Mouse (Mus musculus) forebrain, postnatal 0 days (tissue): ENCODE data around the gene Bbox1. TPM values are rescaled to one million over a fixed set of nuclear protein-coding genes. Genes with fewer than 3 reads are reported as not detected.

Experiments used
- ATAC-seq: fragments of 200-750 bp; cut with Nextera tagmentation; 2 replicates; pipeline ENCODE4 v1.8.0; 2017; ENCODE audit warnings: mild to moderate bottlenecking, moderate library complexity
- DNase-seq: peaks from one replicate; pipeline ENCODE4 v3.0.0-alpha.2; 2015
- H3K27ac ChIP-seq: fragments of 300-500 bp; sonication (generic); 2 replicates; pipeline ENCODE4 v1.5.1; 2014; ENCODE audit warnings: low read depth, mild to moderate bottlenecking, antibody characterized with exemption, low read length, moderate library complexity, mixed read lengths
- H3K27me3 ChIP-seq: fragments of 300-500 bp; sonication (generic); 2 replicates; pipeline ENCODE4 v1.6.1; 2014; ENCODE audit warnings: mild to moderate bottlenecking, low read length, mixed read lengths; ENCODE audit not compliant: insufficient read depth
- H3K36me3 ChIP-seq: fragments of 300-500 bp; sonication (generic); 2 replicates; pipeline ENCODE4 v1.6.1; 2014; ENCODE audit warnings: mild to moderate bottlenecking, moderate library complexity; ENCODE audit not compliant: insufficient read depth
- H3K4me1 ChIP-seq: fragments of 300-500 bp; sonication (generic); 2 replicates; pipeline ENCODE4 v1.6.1; 2014; ENCODE audit warnings: antibody characterized with exemption; ENCODE audit not compliant: insufficient read depth
- H3K4me2 ChIP-seq: fragments of 300-500 bp; sonication (generic); 2 replicates; pipeline ENCODE4 v1.6.1; 2014; ENCODE audit warnings: low read depth, mild to moderate bottlenecking, moderate library complexity
- H3K4me3 ChIP-seq: fragments of 300-500 bp; sonication (generic); 2 replicates; pipeline ENCODE4 v1.5.1; 2014; ENCODE audit warnings: low read depth, low read length, mixed read lengths
- H3K9ac ChIP-seq: fragments of 300-500 bp; sonication (generic); 2 replicates; pipeline ENCODE4 v1.6.1; 2014; ENCODE audit warnings: mild to moderate bottlenecking
- H3K9me3 ChIP-seq: fragments of 300-500 bp; sonication (generic); 2 replicates; pipeline ENCODE4 v1.6.1; 2016; ENCODE audit warnings: low read length
- CTCF ChIP-seq: sonication (generic); IDR thresholded peaks from 2 replicates; pipeline ENCODE4 v1.5.1; 2016; ENCODE audit warnings: antibody characterized with exemption, control low read depth, low read depth
- WGBS: fragments of 180-500 bp; shearing (Covaris S2); extraction: QIAGEN DNeasy Blood & Tissue Kit; methylation state at CpG from one replicate; pipeline ENCODE4 v1.1.7; 2014; 5-methylcytosine and 5-hydroxymethylcytosine counted together
- polyA plus RNA-seq: library from polyadenylated mRNA; unstranded; fragments of >200 nt; fragmentation: Nextera tagmentation; extraction: Ambion mirVana; gene quantifications from 2 replicates; pipeline ENCODE4 v1.2.1, GENCODE M21; 2015
- total RNA-seq: library from RNA; depleted of rRNA; stranded (reverse); fragments of >200 nt; gene quantifications from 2 replicates; pipeline ENCODE4 v1.2.3, GENCODE M21; 2014

The Bbox1 gene
- total and polyA plus RNA-seq, 2 experiments from 2014 or later, result 1.3 to 2.2 TPM

- Histone ChIP-seq H3K4me3 (no peak overlapping the region), H3K27me3 (no peaks in the 10 kb centered on the region), H3K4me2 (no peak overlapping the region), H3K4me1 (no peaks in the 10 kb centered on the region), H3K27ac (no peak overlapping the region), H3K9me3 (no peaks in the 10 kb centered on the region), H3K36me3 (no peaks in the 10 kb centered on the region), H3K9ac (no peak overlapping the region)
- DNase-seq (peak; percentile 21), ATAC-seq (peak; percentile 64)
- TF ChIP-seq CTCF, result no peak
- whole genome bisulfite sequencing, result 27% methylated on average over 2 of the region's 2 CpGs
Observed at GRCm38 (mm10) chr2:110274160-110274559, 40.2 kb downstream of the Bbox1 start.

DNA sequence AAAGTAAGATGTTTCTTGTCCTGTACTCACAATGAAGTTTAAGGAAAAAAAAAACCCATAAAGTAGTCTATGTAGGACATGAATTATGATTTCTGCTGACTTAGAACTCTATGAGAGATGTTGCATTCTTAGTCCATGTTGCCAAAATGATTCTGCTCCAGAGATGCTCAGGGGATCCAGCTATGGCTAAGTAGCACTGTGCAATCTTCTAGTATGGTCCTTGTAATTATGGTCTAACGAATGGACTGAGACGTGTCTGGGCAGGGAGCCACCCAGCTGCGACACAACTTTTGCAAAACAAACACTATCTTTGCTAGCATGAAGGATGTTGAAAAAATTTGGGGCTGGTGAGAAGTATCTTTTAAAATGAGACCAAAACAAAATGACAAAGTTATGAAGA is 45.1 kb downstream of the Bbox1 start:
- Histone ChIP-seq H3K9ac (no peak overlapping the region), H3K9me3 (no peaks in the 10 kb centered on the region), H3K27ac (no peak overlapping the region), H3K36me3 (no peaks in the 10 kb centered on the region), H3K27me3 (no peaks in the 10 kb centered on the region), H3K4me1 (no peaks in the 10 kb centered on the region), H3K4me2 (no peak overlapping the region), H3K4me3 (no peak overlapping the region)
- WGBS, result 35% methylated on average over 3 of the region's 3 CpGs
- ATAC-seq, result no peak
- no peak for TF ChIP-seq CTCF
- DNase-seq, result no peak

DNA sequence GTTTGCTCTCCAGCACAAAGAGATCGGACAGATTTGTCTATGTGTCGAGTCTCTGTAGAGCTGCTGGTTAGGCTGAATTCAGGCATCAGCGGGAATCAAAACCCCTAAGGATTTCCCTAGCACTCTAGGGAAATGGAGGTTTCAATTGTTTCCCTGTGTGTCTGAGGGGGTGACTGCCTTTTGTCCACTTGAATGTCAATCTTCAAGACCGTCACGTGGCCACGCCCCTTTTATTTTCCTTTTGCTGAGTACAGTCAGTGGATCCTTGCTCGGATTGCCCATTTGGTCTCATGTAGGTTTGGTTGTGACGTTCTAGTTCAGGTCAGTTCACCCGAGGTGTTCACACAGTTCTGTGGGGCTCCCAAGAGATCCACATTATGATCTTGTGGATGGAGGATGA is 82.1 kb downstream of the Bbox1 start:
- Histone ChIP-seq H3K27ac (no peak overlapping the region), H3K27me3 (no peaks in the 10 kb centered on the region), H3K9ac (no peak overlapping the region), H3K4me1 (no peaks in the 10 kb centered on the region; the same call in 1 of the 2 replicates), H3K9me3 (no peaks in the 10 kb centered on the region), H3K36me3 (no peaks in the 10 kb centered on the region), H3K4me2 (no peak overlapping the region), H3K4me3 (no peak overlapping the region)
- TF ChIP-seq CTCF, result no peak
- ATAC-seq (no peak), DNase-seq (no peak)
- 75% methylated on average over 9 of the region's 9 CpGs for WGBS

DNA sequence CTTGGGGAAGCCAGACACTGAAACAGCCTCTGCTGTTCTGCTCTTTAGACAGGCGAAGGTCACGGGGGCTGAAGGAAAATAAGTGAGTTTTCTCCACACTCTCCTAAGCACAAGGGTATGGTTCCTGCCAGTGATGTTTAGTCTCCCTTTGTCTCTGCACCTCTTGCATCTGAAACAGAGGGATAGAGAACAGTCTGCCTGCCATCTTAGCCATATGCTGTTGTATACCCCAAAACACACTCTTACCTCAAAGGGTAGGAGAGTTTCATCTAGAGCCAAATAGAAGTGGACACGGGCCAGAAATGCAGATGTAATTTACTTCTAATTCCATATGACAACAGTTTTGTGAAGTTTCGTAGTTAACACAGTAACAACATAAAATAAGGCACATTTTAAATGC is 83.6 kb downstream of the Bbox1 start:
- Histone ChIP-seq H3K9ac (no peak overlapping the region), H3K27ac (no peak overlapping the region), H3K4me2 (no peak overlapping the region), H3K9me3 (no peaks in the 10 kb centered on the region), H3K36me3 (no peaks in the 10 kb centered on the region), H3K4me3 (no peak overlapping the region), H3K4me1 (no peaks in the 10 kb centered on the region; the same call in 1 of the 2 replicates), H3K27me3 (no peaks in the 10 kb centered on the region)
- ATAC-seq (peak; percentile 19), DNase-seq (peak; percentile 36)
- 62% methylated on average over 4 of the region's 4 CpGs for WGBS
- TF ChIP-seq CTCF, result no peak

DNA sequence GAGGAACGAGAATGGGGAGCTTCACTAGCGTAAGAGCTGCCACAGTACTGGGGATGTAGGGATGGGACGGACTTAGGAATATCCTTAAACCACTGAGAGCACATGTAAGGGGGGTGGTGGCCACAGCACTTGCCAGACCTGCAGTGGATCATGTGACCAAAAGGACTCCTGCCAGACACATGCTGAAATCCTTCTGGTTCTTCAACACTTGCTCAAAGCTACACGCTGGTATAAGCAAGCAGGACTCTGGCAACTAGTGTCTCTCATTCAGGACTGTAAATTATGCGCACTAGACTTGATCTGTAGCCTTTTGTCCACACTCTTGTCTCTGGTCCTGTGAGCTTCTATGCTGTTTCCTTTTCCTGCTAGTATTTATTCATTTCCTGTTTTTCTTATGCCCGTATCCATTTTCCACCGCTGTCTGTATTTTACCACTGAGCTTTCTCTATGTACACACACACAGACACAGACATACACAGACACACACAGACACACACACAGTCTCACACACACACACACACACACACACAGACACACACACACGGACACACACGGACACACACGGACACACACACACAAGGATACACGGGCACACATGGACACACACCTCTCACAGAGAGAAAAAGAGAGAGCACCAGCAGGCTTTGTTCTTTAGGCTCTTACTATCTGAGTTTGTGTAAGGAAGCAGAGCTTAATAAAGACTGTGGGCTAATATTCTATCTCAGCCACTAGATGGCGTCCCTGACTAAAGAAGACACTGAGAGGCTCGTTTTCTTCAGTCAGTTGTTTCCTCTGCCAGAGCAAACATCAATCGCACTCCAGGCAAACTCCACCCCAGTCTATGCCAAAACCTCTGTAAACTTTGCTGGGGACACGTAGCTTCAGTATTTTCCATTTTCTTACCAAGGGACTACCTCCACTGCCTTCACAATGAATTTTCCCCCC is 84.9 kb downstream of the Bbox1 start:
- TF ChIP-seq CTCF, result peak; percentile 90
- Histone ChIP-seq H3K4me2 (no peak overlapping the region), H3K27me3 (no peaks in the 10 kb centered on the region), H3K9me3 (no peaks in the 10 kb centered on the region), H3K36me3 (no peaks in the 10 kb centered on the region), H3K27ac (no peak overlapping the region), H3K4me3 (no peak overlapping the region), H3K4me1 (no peaks in the 10 kb centered on the region; the same call in 1 of the 2 replicates), H3K9ac (no peak overlapping the region)
- 40% methylated on average over 15 of the region's 15 CpGs for WGBS
- ATAC-seq (peak; percentile 94), DNase-seq (peak; percentile 91)

- Histone ChIP-seq H3K27ac (no peak overlapping the region), H3K9me3 (no peaks in the 10 kb centered on the region), H3K36me3 (no peaks in the 10 kb centered on the region), H3K4me1 (no peaks in the 10 kb centered on the region; the same call in 1 of the 2 replicates), H3K9ac (no peak overlapping the region), H3K27me3 (no peaks in the 10 kb centered on the region), H3K4me3 (no peak overlapping the region), H3K4me2 (no peak overlapping the region)
- no peak for TF ChIP-seq CTCF
- WGBS, result 43% methylated on average over 4 of the region's 4 CpGs
- DNase-seq (no peak), ATAC-seq (no peak)
Observed at GRCm38 (mm10) chr2:110226421-110226820, 87.9 kb downstream of the Bbox1 start.

- Histone ChIP-seq H3K4me3 (no peak overlapping the region), H3K9me3 (no peaks in the 10 kb centered on the region), H3K36me3 (no peaks in the 10 kb centered on the region), H3K27me3 (no peaks in the 10 kb centered on the region), H3K4me2 (no peak overlapping the region), H3K27ac (no peak overlapping the region), H3K9ac (no peak overlapping the region), H3K4me1 (no peaks in the 10 kb centered on the region; the same call in 1 of the 2 replicates)
- no peak for ATAC-seq
- no peak for TF ChIP-seq CTCF
- no peak for DNase-seq
Observed at GRCm38 (mm10) chr2:110225969-110226368, 88.4 kb downstream of the Bbox1 start.
